Mouse (Mus musculus) thymus, postnatal 25 days (tissue): ENCODE data around the gene Rcor3.

Experiments used
- DNase-seq: peaks from one replicate; pipeline ENCODE4 v3.0.0; 2022

Gene Rcor3

DNA sequence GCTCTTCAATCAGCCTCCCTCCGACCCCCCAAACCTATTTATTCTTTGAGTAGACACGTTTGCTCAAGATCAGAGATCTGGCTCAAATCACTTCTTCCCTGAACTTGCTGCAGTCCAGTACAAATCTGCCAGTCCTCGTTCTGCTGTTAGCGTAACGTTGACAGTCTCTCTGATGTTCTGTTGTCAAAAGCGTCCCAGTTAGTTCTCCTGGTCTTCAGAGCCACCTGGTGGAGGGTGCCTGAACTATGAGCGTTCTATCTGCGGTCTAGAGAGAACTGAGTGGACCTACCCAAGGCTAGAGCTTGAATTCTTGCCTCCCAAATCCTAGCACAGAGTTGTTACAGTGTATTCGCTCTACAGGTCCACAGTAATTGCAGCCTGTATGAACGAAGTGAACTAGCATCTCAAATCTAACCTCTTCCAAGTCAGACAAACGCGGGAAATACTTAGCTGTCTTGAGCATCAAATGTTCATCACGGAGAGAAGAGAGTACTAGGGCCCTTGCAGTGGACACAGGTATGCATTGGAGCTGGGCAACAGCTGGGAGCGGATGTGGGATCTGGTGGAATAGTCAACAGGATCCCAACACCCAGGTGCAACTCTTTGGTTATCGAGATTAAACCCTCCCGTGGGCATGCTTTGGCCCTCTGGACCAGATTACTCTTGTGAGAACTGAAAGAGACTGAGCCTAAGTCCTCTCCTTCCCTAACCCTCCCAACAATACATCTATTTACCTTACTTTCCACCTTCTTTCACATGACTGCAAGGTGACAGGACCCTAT lies 44.8 kb downstream of the Rcor3 start:
- DNase-seq = peak; percentile 88

DNA sequence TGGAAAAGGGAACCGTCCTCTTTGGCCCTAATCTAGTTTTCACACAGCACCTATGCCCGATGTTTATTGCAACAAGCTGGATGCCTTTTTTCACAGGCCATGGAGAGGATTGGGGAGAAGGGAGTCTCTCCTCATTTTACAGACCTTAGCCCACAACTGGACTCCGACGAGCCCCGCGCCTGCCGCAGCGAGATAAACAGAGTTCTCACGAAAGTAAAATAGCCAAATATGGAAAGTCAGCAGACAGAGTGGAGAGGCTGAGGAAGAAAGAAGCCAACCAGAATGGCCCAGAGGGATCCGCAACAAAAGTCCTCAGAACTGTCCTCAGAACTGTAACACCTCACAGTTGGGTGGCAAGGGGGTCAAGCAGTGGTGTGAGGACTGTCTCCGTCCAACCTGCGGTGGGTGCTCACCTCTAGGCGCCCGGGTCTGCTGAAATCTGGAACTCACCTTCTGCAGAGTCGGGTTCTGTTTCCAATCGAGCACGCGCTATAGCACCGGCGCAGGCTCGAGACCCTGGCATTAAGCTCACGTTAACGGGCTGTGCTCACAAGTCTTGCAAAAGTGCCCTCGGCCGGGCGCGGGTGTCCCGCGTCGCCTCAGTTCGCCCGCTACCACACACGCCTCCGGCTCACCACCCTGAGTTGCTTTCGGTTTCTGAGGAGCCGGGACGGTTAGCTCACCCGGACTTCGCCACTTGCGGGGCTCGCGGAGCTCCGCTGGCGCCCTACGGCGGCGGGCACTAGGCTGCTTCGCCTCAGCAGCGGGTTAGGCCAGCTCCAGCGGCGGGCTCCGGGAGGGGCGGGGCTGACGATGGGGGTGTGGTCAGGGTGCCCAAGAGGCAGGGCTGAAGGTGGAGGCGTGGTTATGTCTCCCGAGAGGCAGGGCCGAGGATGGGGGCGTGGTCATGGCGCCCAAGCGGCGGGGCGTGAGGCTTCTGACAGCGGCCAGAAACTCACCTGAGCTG lies 45.8 kb downstream of the Rcor3 start, which contains the start of gene Traf5:
Gene Traf5, minus strand, starts transcription at position 754 of the 967 bp plus-strand sequence.
- peak; percentile 99 for DNase-seq

DNA sequence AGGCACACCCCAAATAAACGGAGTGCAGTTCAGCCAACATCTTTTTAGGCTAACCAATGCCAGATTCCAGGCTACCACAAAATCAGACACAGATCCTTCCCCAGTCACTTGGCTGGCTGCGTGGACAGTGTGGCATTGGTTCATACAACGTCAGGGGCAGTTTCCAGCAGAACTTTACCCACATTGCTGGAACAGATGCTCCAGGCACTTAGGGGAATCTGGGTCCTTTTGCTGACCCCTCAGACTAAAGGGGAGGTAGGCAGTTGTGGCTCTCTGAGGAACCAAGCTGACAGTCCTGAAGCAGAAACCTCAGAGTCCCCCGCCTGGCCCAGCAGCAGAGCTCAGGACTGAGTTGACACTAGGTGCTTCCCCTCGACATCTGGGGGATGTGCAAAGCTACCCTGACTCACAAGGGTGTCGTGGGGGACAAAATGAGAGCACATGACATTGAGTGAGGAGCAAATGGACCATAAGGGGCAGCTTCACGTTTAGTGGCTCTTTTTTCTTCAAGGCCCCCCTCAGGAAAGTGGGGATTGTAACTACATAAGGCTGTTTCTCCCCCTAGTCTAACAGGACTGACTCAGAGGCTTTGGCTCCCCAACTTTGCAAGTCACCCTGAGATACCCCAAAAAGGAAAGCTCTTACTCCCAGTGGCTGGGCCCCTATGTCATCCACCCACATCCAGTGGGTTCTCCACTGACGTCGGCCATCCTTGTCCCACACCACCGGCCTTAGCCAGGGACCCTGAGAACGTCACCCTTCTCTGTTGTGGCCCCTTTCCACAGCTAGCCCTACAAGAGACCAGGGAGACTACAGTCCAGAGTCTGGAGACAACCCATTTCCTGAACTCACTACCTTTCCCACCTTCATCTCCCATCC lies 46.9 kb downstream of the Rcor3 start:
- no peak for DNase-seq

DNA sequence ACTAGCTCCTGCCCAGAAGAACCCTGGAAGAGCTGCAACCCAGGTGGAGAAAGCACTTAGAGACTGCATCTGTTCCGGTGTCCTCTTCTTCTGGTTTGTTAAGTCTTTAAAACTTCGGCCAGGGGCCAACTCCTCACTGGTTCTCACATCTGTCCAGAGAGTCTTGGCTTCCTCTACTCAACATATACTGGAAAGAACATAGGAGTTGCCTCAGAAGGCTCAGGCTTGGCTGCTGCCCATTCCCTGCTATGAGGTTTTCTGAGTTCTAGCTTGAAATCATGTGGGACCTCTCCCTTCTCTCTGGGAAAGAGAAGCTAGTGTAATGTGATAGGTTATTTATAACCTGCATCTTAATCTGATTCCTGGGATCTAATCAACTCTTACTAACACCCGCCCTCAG lies 47.6 kb downstream of the Rcor3 start:
- no peak for DNase-seq

DNA sequence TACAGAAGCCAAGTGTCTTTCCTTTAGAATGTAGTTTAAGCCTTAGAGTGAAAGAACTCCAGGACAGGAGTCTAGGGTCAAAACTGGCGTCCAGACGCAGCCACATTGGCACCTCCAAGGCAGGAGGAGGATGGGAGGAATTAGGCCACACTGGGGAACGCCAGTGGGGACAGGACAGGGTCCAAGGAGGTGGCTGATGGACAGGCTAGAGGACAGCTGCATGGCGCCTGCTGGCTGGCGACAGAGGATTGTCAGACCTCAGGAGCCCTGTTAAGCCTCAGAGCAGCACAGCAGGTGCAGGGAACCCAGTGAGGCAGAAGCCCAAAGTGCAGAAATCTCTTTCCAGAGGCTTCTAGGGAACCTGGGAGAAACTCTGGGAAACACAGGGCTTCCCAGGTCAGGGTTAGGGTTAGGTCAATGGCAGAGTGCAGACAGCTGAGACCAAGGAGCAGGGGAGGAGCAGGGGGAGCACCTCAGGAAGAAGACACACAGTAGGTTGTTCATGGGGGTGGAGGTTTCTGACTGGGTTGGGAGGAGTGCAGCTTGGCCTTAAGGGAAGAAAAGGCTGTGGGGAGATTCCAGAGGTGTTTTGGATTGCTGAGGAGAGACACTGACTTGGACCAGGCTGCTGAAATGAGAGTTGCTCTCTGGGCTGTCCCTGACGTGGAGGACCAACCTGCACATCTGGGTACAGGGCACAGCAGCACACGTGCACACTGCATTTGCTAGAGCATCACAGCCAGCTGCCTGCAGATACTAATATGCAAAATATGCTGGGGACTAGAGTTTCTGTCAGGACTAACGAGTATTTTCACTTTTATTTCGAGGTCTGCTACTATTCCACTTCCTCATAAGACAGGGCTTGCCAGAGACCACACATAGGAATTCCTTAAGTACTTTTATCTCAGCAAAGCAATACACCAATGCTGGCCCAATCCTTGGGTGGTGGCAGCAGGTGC lies 48.4 kb downstream of the Rcor3 start:
- DNase-seq = no peak

DNA sequence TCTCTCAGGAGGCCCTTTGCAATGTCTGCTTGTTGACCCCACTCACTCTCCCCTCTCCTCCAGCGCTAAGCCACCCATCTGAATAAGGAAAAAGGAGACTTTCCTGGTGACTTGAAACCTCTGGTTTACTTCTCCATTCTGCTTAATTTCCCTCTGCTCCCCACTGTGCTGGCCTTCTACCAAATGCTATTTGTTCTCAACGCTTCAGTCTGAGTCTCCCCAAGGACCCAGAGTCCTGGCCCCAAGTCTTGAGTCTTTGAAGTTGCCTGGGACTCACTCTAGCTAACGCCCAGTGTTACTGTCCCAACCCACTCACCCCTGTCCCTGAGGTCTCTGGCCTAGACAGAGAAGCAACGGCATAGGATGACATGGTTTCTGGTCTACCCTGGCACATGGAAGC lies 49.9 kb downstream of the Rcor3 start:
- DNase-seq = no peak

DNA sequence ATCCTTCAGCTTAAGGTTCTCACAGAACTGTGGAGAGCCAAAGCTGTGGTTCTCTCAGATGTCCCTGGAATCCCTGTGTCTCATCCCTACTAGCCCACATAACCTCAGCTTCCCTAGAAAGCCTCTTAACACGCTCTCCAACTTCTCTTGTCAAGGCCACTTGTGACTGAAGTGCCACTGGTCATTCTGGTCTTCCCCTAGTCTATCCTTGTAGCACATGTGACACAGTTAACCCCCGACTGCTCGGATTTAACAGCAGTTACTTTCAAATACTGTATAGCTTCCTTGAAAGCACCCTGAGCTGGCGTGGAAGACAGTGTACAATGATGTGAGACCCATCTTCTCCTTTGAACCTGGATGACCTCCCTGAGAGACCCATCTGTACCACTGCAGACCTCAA lies 50.8 kb downstream of the Rcor3 start:
- DNase-seq = no peak

DNA sequence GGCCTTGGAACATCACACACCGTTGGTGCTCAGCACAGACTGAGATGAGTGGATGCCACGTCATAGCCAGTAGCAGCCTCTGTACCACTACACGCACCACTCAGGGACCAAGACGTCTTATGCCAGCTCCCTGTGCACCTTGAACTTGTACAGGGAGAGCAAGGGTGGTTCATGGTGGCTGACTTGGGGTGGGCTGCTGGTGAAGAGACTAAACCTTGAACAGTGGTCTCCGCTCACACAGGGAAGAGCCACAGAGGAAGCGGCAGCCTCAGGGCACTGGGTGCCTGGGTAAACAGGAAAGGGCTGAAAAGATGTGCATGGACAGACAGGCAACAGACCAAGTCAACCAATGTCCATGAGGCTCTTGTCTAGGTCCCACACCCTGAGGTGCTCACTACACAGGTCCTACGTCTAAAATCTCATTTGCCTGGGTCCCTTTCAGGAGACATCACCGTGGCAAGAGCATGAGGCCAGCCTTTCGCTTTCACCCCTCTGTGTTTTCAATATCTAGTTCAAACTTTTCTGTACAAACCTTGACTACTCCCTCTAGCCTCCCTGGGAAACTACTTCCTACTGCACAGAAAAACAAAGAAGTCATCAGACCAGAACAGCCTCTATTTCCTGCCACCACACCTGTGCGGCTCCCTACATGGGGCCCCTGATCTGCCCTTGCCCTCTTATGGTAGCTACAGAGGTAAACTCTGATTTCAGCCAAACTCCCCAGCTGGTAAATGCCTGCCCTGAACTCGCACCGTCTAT lies 51.4 kb downstream of the Rcor3 start:
- DNase-seq = peak; percentile 62

DNA sequence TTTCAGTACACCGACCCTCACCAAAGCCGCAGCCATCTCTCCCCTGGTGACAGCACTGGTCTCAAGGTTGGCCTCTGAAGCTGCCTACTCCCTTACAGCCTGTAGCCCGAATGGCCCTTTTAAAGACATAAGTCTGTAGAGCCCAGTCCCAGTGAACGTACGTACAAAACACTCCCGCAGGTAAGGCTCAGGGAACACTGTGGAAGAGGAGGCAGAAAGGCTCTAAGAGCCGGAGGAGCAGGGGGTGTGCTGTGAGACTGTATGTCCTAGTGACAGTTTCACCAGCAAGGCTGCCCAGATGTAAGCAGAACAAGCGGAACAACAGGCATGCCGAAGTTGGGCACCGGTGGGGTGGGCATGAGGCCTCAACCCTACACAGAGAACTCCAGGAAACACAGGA lies 52.6 kb downstream of the Rcor3 start:
- no peak for DNase-seq

DNA sequence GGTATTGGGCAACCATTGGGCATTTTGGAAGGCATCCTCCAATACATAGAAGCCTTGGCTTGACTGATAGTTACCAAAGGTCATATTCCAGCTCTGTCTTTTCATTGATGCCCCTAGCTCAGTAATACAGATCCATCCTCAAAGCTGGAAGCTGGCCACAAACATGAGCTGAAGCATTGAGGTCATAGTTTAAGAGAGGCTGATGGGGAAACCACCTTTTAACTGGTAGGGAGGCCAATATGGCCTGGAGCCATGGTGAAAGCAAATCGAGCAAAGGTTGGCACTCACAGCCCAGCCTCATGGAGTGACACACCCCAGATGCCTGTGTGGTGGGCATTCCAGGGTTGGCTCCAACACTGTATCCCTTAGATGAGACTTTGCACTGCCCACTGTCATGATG lies 55.2 kb downstream of the Rcor3 start:
- DNase-seq = no peak

DNA sequence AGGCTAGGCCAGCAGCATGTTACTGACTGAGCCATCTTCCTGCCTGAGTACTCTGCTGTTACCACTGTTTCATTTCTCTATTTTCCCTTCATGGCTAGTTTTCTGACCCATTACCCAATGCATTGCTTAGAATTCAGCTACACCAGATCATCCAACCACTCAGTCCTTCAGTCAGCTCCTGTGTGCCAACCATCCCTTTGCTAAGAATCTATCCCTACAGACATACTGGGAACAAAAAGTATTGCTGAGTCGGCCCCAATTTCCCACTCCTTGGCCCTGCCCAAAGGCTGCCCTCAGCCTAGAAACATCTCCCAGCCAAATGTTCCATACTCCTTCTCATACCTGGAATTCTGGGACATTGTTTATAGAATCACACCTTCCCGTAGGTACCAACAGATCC lies 56.7 kb downstream of the Rcor3 start:
- no peak for DNase-seq

DNA sequence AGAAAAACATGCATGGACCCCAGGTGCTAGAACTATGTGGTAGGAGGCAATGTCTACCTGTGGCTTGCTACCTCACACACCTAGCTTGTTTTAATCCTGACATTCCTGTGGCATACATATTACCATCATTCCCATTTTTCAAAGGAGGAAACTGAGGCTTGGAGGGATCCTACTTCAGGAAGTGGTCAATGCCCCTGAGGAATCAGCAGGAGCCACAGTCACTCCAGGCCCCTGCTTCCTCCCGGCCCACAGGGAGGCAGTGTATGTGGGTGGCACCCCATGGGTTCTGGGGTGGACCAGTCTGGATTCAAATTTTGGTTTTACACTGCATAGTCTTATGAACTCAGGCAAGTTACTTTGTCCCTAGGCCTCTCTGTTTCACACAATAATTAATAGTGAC lies 58.7 kb downstream of the Rcor3 start:
- no peak for DNase-seq

DNA sequence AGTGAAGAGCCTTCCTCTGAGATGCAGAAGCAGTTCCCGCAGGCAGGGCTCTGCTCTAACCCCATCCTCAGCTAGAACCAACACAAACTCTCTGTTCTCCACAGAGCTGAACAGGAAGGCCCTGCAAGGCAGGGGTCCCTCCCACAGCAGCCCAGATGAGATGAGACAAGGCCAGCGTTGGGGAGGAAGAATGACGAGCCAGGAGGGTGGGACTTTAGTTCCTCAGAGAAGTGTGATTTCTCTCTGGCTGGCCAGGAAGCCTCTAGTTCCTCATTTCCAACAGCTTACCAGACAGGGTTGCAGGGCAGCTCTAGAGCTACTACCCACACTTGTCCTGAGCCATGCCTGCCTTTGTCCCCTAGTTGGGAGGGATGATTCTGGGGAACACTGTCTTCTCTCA lies 59.5 kb downstream of the Rcor3 start:
- DNase-seq = peak; percentile 46

DNA sequence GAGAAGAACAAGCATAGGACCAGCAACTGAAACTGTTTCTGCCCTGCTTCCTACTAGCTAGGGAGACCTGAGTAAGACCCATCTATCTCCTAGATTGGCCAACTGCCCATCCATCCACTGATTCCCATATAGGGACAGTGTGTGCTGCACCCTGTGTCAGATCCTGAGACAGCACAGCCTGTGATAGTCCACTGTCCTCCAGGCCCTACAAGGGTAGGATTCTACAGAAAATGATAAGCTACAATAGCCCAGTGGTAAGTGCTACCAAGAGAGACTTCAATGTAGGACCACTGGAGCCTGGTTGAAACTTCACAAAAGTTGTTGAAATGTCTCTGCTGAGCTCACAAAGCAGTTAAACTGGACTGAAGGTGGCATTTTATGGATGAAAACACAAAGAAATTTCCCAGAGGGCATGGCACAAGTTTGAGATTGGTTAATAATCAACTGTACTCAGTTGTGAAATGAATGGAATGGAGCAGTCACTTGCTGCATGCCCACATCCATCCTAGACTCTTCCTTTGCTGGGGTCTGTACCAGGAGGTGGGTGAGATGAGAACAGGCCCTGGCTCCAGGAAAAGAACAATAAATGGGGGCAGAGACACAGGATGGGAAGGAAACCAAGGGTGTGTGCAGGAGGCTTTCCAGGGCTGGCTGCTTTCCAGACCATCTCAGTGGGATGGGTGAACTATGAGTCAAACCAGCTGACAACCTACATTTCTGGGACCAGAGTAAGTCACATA lies 60.9 kb downstream of the Rcor3 start:
- no peak for DNase-seq

DNA sequence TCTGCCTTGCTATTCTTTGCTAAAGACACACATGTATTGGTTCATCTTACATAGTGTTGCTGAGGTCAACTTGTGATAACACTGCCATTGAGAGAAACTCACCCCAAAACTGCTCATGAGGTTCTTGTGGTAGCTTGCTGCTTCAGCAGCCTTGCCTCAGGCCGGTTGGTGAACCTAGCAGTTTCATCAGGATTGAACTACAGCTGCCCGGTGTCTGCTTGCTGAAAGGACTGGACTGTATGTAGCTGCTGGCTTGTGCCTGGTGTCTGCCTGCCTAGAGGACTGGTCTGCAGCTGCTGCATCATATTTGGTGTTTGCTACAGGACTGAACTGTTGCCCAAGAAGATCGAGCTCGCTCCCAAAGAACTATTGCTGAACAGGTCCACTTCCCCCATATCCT lies 61.8 kb downstream of the Rcor3 start:
- DNase-seq = no peak

DNA sequence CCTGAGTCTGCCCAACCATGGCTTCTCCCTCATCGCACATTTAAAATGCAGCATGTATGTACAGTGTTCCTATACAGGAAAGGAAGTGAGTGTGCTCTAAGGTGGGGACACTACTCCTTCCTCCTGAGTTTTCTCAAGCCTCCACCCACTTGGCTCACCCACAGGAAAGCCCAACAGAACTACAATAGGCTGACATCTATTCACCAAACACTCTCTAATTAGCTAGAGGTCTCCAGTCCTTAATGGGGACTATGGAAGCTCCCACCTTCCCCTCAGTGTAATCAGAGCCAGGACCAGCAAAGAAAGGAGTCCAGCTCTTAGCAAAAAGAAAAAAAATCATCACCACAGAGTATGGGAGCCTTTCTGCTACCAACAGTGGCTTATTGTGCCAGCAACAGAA lies 63.0 kb downstream of the Rcor3 start:
- DNase-seq = no peak

DNA sequence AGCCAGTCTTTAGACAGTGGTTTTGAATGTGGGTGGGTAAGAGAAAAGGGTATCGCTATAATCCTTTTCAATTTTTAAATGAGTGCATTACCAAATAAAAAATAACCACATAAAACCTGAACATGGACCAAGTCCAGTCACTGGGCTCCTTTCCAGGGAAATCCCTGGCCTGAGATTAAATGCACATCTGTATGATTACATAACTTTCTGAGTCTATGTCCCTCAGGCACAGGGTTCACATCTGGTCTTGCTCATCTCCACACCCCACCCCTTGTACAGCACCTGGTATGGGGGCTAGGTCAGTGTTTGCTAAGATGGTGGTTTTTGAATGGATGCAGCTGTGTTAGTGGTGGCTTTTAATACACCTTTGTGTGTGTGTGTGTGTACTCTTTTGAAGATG lies 65.4 kb downstream of the Rcor3 start:
- no peak for DNase-seq

DNA sequence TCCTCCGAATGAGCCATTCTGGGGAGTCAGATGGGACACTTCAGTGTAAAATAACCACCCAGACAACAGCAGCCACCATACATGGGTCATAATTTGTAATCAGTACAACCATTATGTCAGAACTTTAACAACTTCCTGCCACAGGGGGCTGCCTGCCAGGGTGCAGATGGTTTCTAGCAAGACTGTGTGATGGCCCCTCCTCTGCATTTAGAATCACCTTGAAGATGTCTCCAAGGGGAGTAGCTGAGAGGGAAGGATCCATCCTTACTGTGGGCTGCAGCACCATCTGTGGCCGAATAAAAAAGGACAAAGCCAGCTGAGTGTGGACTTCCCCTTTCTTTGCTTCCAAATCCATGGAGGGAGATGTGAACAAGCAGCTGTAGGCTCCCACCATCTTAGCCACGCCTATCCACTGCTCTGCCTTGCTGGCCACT lies 67.2 kb downstream of the Rcor3 start:
- DNase-seq = no peak

DNA sequence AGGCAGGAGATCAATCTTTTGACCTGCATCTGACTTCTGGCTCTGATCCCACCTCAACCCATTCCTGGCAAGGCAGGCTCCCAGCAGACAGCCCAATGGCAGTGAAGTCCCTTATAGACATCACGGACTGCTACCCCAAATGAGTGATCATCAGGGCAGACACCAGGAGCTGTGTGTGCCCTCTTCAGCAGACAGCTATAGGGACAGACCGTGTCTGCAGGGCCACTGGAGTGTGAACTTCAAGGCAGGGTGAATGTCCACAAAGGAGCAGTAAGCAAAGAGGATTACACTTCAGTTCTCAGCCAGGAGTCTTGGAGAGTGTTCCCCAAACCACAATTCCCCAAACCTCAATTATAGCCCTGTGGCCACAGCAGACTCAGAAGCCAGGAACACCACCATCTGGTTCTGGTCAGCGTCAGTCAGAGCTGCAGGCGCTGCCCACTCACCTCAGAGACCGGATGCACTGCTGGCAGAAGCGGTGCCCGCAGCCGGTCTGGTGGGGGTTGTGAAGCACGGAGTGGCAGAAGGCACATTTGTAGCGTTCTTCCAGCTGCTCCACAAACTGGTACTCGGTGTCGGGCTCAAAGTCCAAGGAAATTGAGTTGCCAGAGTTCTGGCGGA lies 67.8 kb downstream of the Rcor3 start:
- DNase-seq = no peak

DNA sequence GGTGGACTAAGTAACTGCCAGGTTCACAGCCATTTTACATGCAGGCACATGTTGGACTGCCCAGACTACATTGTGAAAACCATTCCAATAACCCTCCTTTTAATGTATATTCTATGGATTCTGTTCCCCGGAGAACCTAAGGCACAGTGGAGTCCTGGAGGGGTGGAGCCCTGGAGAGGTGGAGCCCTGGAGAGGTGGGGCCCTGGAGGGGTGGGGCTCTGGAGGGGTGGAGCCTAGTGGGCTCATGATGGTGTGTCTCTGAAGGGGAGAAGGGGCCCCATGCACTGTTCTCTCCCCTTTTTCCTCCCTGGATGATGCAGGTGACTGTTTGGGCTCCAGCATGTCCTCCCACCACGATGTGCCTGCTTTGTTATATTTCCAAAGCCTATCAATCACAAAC lies 69.7 kb downstream of the Rcor3 start:
- no peak for DNase-seq
